Mouse (Mus musculus) cerebellum, adult 2 months (tissue): ENCODE measurements around the gene Gdf15.

Experiments used
- CTCF ChIP-seq: fragments of 200-500 bp; IDR thresholded peaks from 2 replicates; pipeline ENCODE4 v1.5.1; 2011; ENCODE audit warnings: low read depth, mild to moderate bottlenecking, control low read depth, low read length, moderate library complexity, borderline replicate concordance; ENCODE audit not compliant: insufficient read depth
- POLR2A ChIP-seq: fragments of 200-500 bp; IDR thresholded peaks from 2 replicates; pipeline ENCODE4 v1.6.1; 2011; ENCODE audit warnings: low read length, control low read depth, borderline replicate concordance; ENCODE audit not compliant: insufficient read depth

DNA sequence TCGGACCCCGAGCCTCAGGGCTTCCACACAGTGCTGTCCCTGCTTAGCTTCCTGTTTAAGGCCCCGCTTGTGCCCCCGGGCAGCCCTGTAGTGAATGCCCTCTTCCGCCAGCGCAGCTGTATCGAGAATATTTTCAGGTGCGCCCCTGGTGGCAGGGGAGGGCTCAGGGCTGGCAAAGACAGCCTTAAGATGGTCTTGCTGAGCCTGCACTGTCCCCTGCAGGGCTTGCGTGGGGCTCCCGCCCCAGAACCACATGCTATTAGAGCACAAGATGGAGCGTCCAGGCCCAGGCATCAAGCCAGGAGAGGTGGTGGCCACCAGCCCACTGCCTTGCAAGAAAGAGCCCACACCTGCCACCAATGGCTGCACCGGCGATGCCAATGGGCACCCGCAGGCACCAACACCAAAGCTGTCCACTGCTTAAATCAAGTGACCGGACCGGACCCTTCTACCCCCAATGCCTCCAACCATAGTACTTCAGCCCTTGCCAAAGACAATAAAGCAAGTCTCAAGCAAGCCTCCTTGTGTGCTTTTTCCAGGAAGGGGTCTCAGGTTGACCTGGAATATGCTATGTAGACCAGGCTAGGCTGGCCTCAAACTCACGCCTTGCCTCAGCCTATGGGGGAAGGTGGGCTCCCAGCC, 35.4 kb downstream of the Gdf15 start:
- TF ChIP-seq CTCF, result peak; percentile 37; the same call in 1 of the 2 replicates
- TF ChIP-seq POLR2A, result no peak
